Mouse (Mus musculus): ENCODE results near the gene Mrps12. TPM values are rescaled to one million over a fixed set of nuclear protein-coding genes. Genes with fewer than 3 reads are reported as not detected.

Mrps12 gene
- polyA plus RNA-seq, 1 experiment from 2014 or later: 135 TPM

GRCm38 (mm10) chr7:28720753-28721537 is 20.7 kb downstream of the Mrps12 start:
- H3K4me1 ChIP-seq (ENCODE audit: control insufficient read depth, insufficient read depth, low read length): no peaks in the 10 kb centered on the region
- no peak overlapping the region for H3K4me3 ChIP-seq (replicated peaks; ENCODE audit: low read length)
- H3K36me3 ChIP-seq (ENCODE audit: control insufficient read depth, insufficient read depth, low read length): no peaks in the 10 kb centered on the region
- no peaks in the 10 kb centered on the region for H3K27me3 ChIP-seq (ENCODE audit: control insufficient read depth, insufficient read depth, low read length)
- 62% methylated on average over 3 of the region's 3 CpGs for WGBS
- no peak overlapping the region for H3K9ac ChIP-seq (ENCODE audit: low read length)
- no peaks in the 10 kb centered on the region for H3K9me3 ChIP-seq (replicated peaks; ENCODE audit: control insufficient read depth, low read length)
- no peak for ATAC-seq (ENCODE audit: insufficient read depth, low FRiP score)
- H3K4me2 ChIP-seq (ENCODE audit: low read depth, low read length): no peak overlapping the region
- H3K27ac ChIP-seq (ENCODE audit: low read length): no peak overlapping the region

GRCm38 (mm10) chr7:28719650-28720049 is 22.0 kb downstream of the Mrps12 start:
- H3K27me3 ChIP-seq (ENCODE audit: control insufficient read depth, insufficient read depth, low read length): no peaks in the 10 kb centered on the region
- H3K4me2 ChIP-seq (ENCODE audit: low read depth, low read length): no peak overlapping the region
- H3K36me3 ChIP-seq (ENCODE audit: control insufficient read depth, insufficient read depth, low read length): no peaks in the 10 kb centered on the region
- no peak for ATAC-seq (ENCODE audit: insufficient read depth, low FRiP score)
- no peak overlapping the region for H3K9ac ChIP-seq (ENCODE audit: low read length)
- H3K27ac ChIP-seq (ENCODE audit: low read length): no peak overlapping the region
- H3K9me3 ChIP-seq (replicated peaks; ENCODE audit: control insufficient read depth, low read length): no peaks in the 10 kb centered on the region
- no peaks in the 10 kb centered on the region for H3K4me1 ChIP-seq (ENCODE audit: control insufficient read depth, insufficient read depth, low read length)
- 77% methylated on average over 2 of the region's 2 CpGs for WGBS
- no peak overlapping the region for H3K4me3 ChIP-seq (replicated peaks; ENCODE audit: low read length)

GRCm38 (mm10) chr7:28719159-28719558 is 22.5 kb downstream of the Mrps12 start:
- H3K4me1 ChIP-seq (ENCODE audit: control insufficient read depth, insufficient read depth, low read length): no peaks in the 10 kb centered on the region
- no peak overlapping the region for H3K9ac ChIP-seq (ENCODE audit: low read length)
- H3K27ac ChIP-seq (ENCODE audit: low read length): no peak overlapping the region
- no peaks in the 10 kb centered on the region for H3K36me3 ChIP-seq (ENCODE audit: control insufficient read depth, insufficient read depth, low read length)
- WGBS: 43% methylated on average over 4 of the region's 4 CpGs
- no peaks in the 10 kb centered on the region for H3K27me3 ChIP-seq (ENCODE audit: control insufficient read depth, insufficient read depth, low read length)
- no peaks in the 10 kb centered on the region for H3K9me3 ChIP-seq (replicated peaks; ENCODE audit: control insufficient read depth, low read length)
- H3K4me3 ChIP-seq (replicated peaks; ENCODE audit: low read length): no peak overlapping the region
- ATAC-seq (ENCODE audit: insufficient read depth, low FRiP score): no peak
- H3K4me2 ChIP-seq (ENCODE audit: low read depth, low read length): no peak overlapping the region

- H3K9me3 ChIP-seq (replicated peaks; ENCODE audit: control insufficient read depth, low read length): no peaks in the 10 kb centered on the region
- ATAC-seq (ENCODE audit: insufficient read depth, low FRiP score): no peak
- no peak overlapping the region for H3K27ac ChIP-seq (ENCODE audit: low read length)
- peak overlapping the region; percentile 84; the same call in 1 of the 2 replicates for H3K4me2 ChIP-seq (ENCODE audit: low read depth, low read length)
- H3K4me1 ChIP-seq (ENCODE audit: control insufficient read depth, insufficient read depth, low read length): no peaks in the 10 kb centered on the region
- no peaks in the 10 kb centered on the region for H3K27me3 ChIP-seq (ENCODE audit: control insufficient read depth, insufficient read depth, low read length)
- no peaks in the 10 kb centered on the region for H3K36me3 ChIP-seq (ENCODE audit: control insufficient read depth, insufficient read depth, low read length)
- 64% methylated on average over 10 of the region's 10 CpGs for WGBS
- no peak overlapping the region; the same call in 1 of the 2 replicates for H3K4me3 ChIP-seq (replicated peaks; ENCODE audit: low read length)
- H3K9ac ChIP-seq (ENCODE audit: low read length): no peak overlapping the region
Observed at GRCm38 (mm10) chr7:28717726-28718125, 23.9 kb downstream of the Mrps12 start.

GRCm38 (mm10) chr7:28716590-28717281 is 24.9 kb downstream of the Mrps12 start, which contains the start of gene Fbxo17:
Gene Fbxo17, plus strand, starts transcription at chr7:28716804.
- no peaks in the 10 kb centered on the region for H3K4me1 ChIP-seq (ENCODE audit: control insufficient read depth, insufficient read depth, low read length)
- H3K9me3 ChIP-seq (replicated peaks; ENCODE audit: control insufficient read depth, low read length): no peaks in the 10 kb centered on the region
- no peaks in the 10 kb centered on the region for H3K36me3 ChIP-seq (ENCODE audit: control insufficient read depth, insufficient read depth, low read length)
- peak; percentile 78; the same call in 1 of the 2 replicates for ATAC-seq (ENCODE audit: insufficient read depth, low FRiP score)
- no peaks in the 10 kb centered on the region for H3K27me3 ChIP-seq (ENCODE audit: control insufficient read depth, insufficient read depth, low read length)
- 2% methylated on average over 36 of the region's 36 CpGs for WGBS
- peak within 1 kb of the TSS; percentile 33; the same call in 1 of the 2 replicates for H3K27ac ChIP-seq (ENCODE audit: low read length)
- H3K4me3 ChIP-seq (replicated peaks; ENCODE audit: low read length): peak within 1 kb of the TSS; percentile 56
- H3K4me2 ChIP-seq (ENCODE audit: low read depth, low read length): peak within 1 kb of the TSS; percentile 84
- peak within 1 kb of the TSS; percentile 77 for H3K9ac ChIP-seq (ENCODE audit: low read length)

GRCm38 (mm10) chr7:28715598-28715997 is 26.0 kb downstream of the Mrps12 start:
- Histone ChIP-seq H3K27ac (ENCODE audit: low read length) (no peak overlapping the region), H3K9ac (ENCODE audit: low read length) (no peak overlapping the region), H3K4me3 (replicated peaks; ENCODE audit: low read length) (no peak overlapping the region), H3K4me2 (ENCODE audit: low read depth, low read length) (no peak overlapping the region), H3K4me1 (ENCODE audit: control insufficient read depth, insufficient read depth, low read length) (no peaks in the 10 kb centered on the region), H3K9me3 (replicated peaks; ENCODE audit: control insufficient read depth, low read length) (no peaks in the 10 kb centered on the region), H3K27me3 (ENCODE audit: control insufficient read depth, insufficient read depth, low read length) (no peaks in the 10 kb centered on the region), H3K36me3 (ENCODE audit: control insufficient read depth, insufficient read depth, low read length) (no peaks in the 10 kb centered on the region)
- ATAC-seq (ENCODE audit: insufficient read depth, low FRiP score): no peak
- WGBS: 97% methylated on average over 2 of the region's 2 CpGs

- no peak overlapping the region for H3K4me3 ChIP-seq (replicated peaks; ENCODE audit: low read length)
- no peak overlapping the region for H3K9ac ChIP-seq (ENCODE audit: low read length)
- no peaks in the 10 kb centered on the region for H3K4me1 ChIP-seq (ENCODE audit: control insufficient read depth, insufficient read depth, low read length)
- H3K9me3 ChIP-seq (replicated peaks; ENCODE audit: control insufficient read depth, low read length): no peaks in the 10 kb centered on the region
- no peak for ATAC-seq (ENCODE audit: insufficient read depth, low FRiP score)
- H3K36me3 ChIP-seq (ENCODE audit: control insufficient read depth, insufficient read depth, low read length): no peaks in the 10 kb centered on the region
- H3K27me3 ChIP-seq (ENCODE audit: control insufficient read depth, insufficient read depth, low read length): no peaks in the 10 kb centered on the region
- H3K27ac ChIP-seq (ENCODE audit: low read length): no peak overlapping the region
- H3K4me2 ChIP-seq (ENCODE audit: low read depth, low read length): no peak overlapping the region
- 71% methylated on average over 5 of the region's 5 CpGs for WGBS
Observed at GRCm38 (mm10) chr7:28714667-28715066, 27.0 kb downstream of the Mrps12 start.

GRCm38 (mm10) chr7:28710962-28711361 is 30.7 kb downstream of the Mrps12 start:
- no peaks in the 10 kb centered on the region for H3K4me1 ChIP-seq (ENCODE audit: control insufficient read depth, insufficient read depth, low read length)
- no peaks in the 10 kb centered on the region for H3K27me3 ChIP-seq (ENCODE audit: control insufficient read depth, insufficient read depth, low read length)
- H3K4me3 ChIP-seq (replicated peaks; ENCODE audit: low read length): no peak overlapping the region
- H3K36me3 ChIP-seq (ENCODE audit: control insufficient read depth, insufficient read depth, low read length): no peaks in the 10 kb centered on the region
- no peak overlapping the region for H3K27ac ChIP-seq (ENCODE audit: low read length)
- no peak for ATAC-seq (ENCODE audit: insufficient read depth, low FRiP score)
- no peak overlapping the region for H3K4me2 ChIP-seq (ENCODE audit: low read depth, low read length)
- H3K9me3 ChIP-seq (replicated peaks; ENCODE audit: control insufficient read depth, low read length): no peaks in the 10 kb centered on the region
- H3K9ac ChIP-seq (ENCODE audit: low read length): no peak overlapping the region
- WGBS: 66% methylated on average over 3 of the region's 3 CpGs

- no peak overlapping the region for H3K27ac ChIP-seq (ENCODE audit: low read length)
- H3K27me3 ChIP-seq (ENCODE audit: control insufficient read depth, insufficient read depth, low read length): no peaks in the 10 kb centered on the region
- no peak for ATAC-seq (ENCODE audit: insufficient read depth, low FRiP score)
- no peaks in the 10 kb centered on the region for H3K36me3 ChIP-seq (ENCODE audit: control insufficient read depth, insufficient read depth, low read length)
- H3K4me2 ChIP-seq (ENCODE audit: low read depth, low read length): no peak overlapping the region
- no peak overlapping the region for H3K9ac ChIP-seq (ENCODE audit: low read length)
- no peaks in the 10 kb centered on the region for H3K9me3 ChIP-seq (replicated peaks; ENCODE audit: control insufficient read depth, low read length)
- no peak overlapping the region for H3K4me3 ChIP-seq (replicated peaks; ENCODE audit: low read length)
- H3K4me1 ChIP-seq (ENCODE audit: control insufficient read depth, insufficient read depth, low read length): no peaks in the 10 kb centered on the region
Observed at GRCm38 (mm10) chr7:28709454-28709853, 32.2 kb downstream of the Mrps12 start.

Data from stomach, embryonic 16.5 days (tissue).